8 mouse cellular contexts compared by ENCODE assay signal in the genomic region with DNA sequence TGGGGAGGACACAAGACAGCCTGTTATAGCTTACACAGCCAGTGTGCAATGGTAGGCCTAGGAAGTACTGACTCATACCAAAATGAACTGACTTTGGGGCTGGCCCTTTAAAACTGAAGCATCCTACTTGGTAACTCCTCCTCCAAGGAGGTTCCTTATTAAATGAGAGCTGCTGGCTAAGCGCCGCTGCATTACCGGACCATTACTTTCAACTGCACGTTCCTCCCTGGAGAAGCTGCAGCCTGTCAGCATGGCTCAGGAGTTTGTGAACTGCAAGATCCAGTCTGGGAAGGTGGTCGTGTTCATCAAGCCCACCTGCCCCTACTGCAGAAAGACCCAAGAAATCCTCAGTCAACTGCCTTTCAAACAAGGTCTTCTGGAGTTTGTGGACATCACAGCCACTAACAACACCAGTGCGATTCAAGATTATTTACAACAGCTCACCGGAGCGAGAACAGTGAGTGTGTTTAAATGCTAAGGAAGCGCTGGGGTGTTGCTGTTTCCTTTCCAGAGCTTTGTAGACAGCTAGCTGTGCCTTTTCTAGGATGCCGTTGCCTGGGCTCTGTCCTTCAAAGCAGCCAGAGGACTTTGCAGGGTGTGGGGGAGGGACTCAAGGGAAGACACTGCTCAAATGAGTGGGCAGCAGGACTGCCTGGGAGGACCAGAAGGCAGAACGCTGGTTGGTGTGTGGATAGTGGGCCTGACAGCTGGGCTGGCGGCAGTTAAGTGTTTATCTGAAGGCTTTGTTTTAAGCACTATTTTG. TPM values are rescaled to one million over a fixed set of nuclear protein-coding genes. Genes with fewer than 3 reads are reported as not detected.
DNase-seq lines count a peak whose midpoint lies in the region; ATAC-seq and TF ChIP-seq lines count a peak whose summit lies in the region.

Gene Glrx (plus strand): TSS at position 150 of the 763 bp plus-strand sequence.

- H3K27me3 ChIP-seq in erythroblast, embryonic 14.5 days (ENCODE audit: control insufficient read depth), result no peaks in the 10 kb centered on the region
- no peaks in the 10 kb centered on the region for H3K27me3 ChIP-seq in heart, embryonic 11.5 days (ENCODE audit: control insufficient read depth, insufficient read depth, low read length)
- H3K27me3 ChIP-seq in kidney, embryonic 15.5 days, result no peaks in the 10 kb centered on the region
- no peaks in the 10 kb centered on the region for H3K27me3 ChIP-seq in limb, embryonic 15.5 days
- H3K27me3 ChIP-seq in midbrain, postnatal 0 days (ENCODE audit: insufficient read depth, low read length), result no peaks in the 10 kb centered on the region

- TF ChIP-seq CTCF in brain, embryonic 14.5 days (IDR thresholded peaks at IDR 0.05; ENCODE audit: borderline replicate concordance, extremely low read depth, insufficient read depth, insufficient read length), result no peak
- TF ChIP-seq CTCF in midbrain, postnatal 0 days (IDR thresholded peaks at IDR 0.05), result no peak

- H3K27ac ChIP-seq in heart, embryonic 11.5 days (ENCODE audit: low read depth, low read length), result peak within 1 kb of the TSS; percentile 86
- peak within 1 kb of the TSS; percentile 92 for H3K27ac ChIP-seq in kidney, embryonic 15.5 days
- peak within 1 kb of the TSS; percentile 71 for H3K27ac ChIP-seq in limb, embryonic 15.5 days
- peak within 1 kb of the TSS; percentile 69 for H3K27ac ChIP-seq in midbrain, postnatal 0 days (ENCODE audit: low read depth, low read length)

- peak within 1 kb of the TSS; percentile 53 for H3K4me2 ChIP-seq in heart, embryonic 11.5 days
- peak within 1 kb of the TSS; percentile 80 for H3K4me2 ChIP-seq in kidney, embryonic 15.5 days
- peak within 1 kb of the TSS; percentile 74 for H3K4me2 ChIP-seq in limb, embryonic 15.5 days
- peak within 1 kb of the TSS; percentile 72 for H3K4me2 ChIP-seq in midbrain, postnatal 0 days (ENCODE audit: low read depth, low read length, poor library complexity, severe bottlenecking)

- peaks cover 74% of the 10 kb centered on the region for H3K4me1 ChIP-seq in erythroblast, embryonic 14.5 days (ENCODE audit: control insufficient read depth)
- peaks cover 14% of the 10 kb centered on the region for H3K4me1 ChIP-seq in heart, embryonic 11.5 days (ENCODE audit: control insufficient read depth, insufficient read depth, low read length)
- H3K4me1 ChIP-seq in kidney, embryonic 15.5 days, result peaks cover 26% of the 10 kb centered on the region
- peaks cover 13% of the 10 kb centered on the region for H3K4me1 ChIP-seq in limb, embryonic 15.5 days
- H3K4me1 ChIP-seq in midbrain, postnatal 0 days (ENCODE audit: insufficient read depth, low read length), result peaks cover 14% of the 10 kb centered on the region

- peak within 1 kb of the TSS; percentile 79 for H3K9ac ChIP-seq in heart, embryonic 11.5 days (ENCODE audit: low read depth, low read length)
- H3K9ac ChIP-seq in kidney, embryonic 15.5 days, result peak within 1 kb of the TSS; percentile 39
- peak within 1 kb of the TSS; percentile 39; the same call in 1 of the 2 replicates for H3K9ac ChIP-seq in limb, embryonic 15.5 days
- H3K9ac ChIP-seq in midbrain, postnatal 0 days (replicated peaks; ENCODE audit: low read length, poor library complexity, severe bottlenecking), result peak within 1 kb of the TSS; percentile 71

- ATAC-seq in heart, embryonic 11.5 days (replicated peaks; ENCODE audit: insufficient number of reproducible peaks, low FRiP score, low TSS enrichment), result peak; percentile 83
- peak; percentile 94 for ATAC-seq in kidney, embryonic 15.5 days (replicated peaks; ENCODE audit: low FRiP score)
- ATAC-seq in limb, embryonic 15.5 days (ENCODE audit: insufficient number of reproducible peaks, low FRiP score, low TSS enrichment, low read depth), result peak; percentile 81
- peak; percentile 90 for ATAC-seq in midbrain, postnatal 0 days (ENCODE audit: low FRiP score)

- peak within 1 kb of the TSS; percentile 81 for H3K4me3 ChIP-seq in erythroblast, embryonic 14.5 days (replicated peaks)
- H3K4me3 ChIP-seq in heart, embryonic 11.5 days (ENCODE audit: low read depth, low read length), result peak within 1 kb of the TSS; percentile 61
- H3K4me3 ChIP-seq in kidney, embryonic 15.5 days (replicated peaks), result peak within 1 kb of the TSS; percentile 60
- H3K4me3 ChIP-seq in limb, embryonic 15.5 days, result peak within 1 kb of the TSS; percentile 55
- H3K4me3 ChIP-seq in midbrain, postnatal 0 days (ENCODE audit: low read depth, low read length), result peak within 1 kb of the TSS; percentile 55

- 2% methylated on average over 12 of the region's 12 CpGs for WGBS in heart, embryonic 11.5 days (ENCODE audit: insufficient replicate concordance)
- WGBS in kidney, embryonic 15.5 days, result 0% methylated on average over 12 of the region's 12 CpGs
- under 1% methylated on average over 12 of the region's 12 CpGs for WGBS in limb, embryonic 15.5 days
- WGBS in midbrain, postnatal 0 days, result under 1% methylated on average over 12 of the region's 12 CpGs

- peak; percentile 50 to 52 for DNase-seq in B cell, adult 2 months
- DNase-seq in brain, embryonic 14.5 days (ENCODE audit: low read depth), result peak; percentile 92
- peak; percentile 90 for DNase-seq in midbrain, postnatal 0 days (ENCODE audit: low spot score)
- peak; percentile 16 to 44 for DNase-seq in spleen, postnatal 14 days (ENCODE audit: low spot score in 2 of 2)

- TF ChIP-seq POLR2A in brain, embryonic 14.5 days (IDR thresholded peaks at IDR 0.05; ENCODE audit: borderline replicate concordance, extremely low read depth, insufficient read depth, insufficient read length, poor library complexity, severe bottlenecking), result 0 out of 2 replicates have a peak, but pooled peaks have one; percentile 26

- peaks cover 31% of the 10 kb centered on the region for H3K36me3 ChIP-seq in erythroblast, embryonic 14.5 days (ENCODE audit: control insufficient read depth)
- H3K36me3 ChIP-seq in heart, embryonic 11.5 days (ENCODE audit: control insufficient read depth, insufficient read depth, low read length), result no peaks in the 10 kb centered on the region
- H3K36me3 ChIP-seq in kidney, embryonic 15.5 days, result no peaks in the 10 kb centered on the region
- no peaks in the 10 kb centered on the region for H3K36me3 ChIP-seq in limb, embryonic 15.5 days
- no peaks in the 10 kb centered on the region for H3K36me3 ChIP-seq in midbrain, postnatal 0 days (ENCODE audit: insufficient read depth, low read length)

- H3K9me3 ChIP-seq in erythroblast, embryonic 14.5 days (ENCODE audit: control insufficient read depth, low read length), result no peaks in the 10 kb centered on the region
- no peaks in the 10 kb centered on the region for H3K9me3 ChIP-seq in heart, embryonic 11.5 days (replicated peaks; ENCODE audit: control insufficient read depth, low read length)
- no peaks in the 10 kb centered on the region for H3K9me3 ChIP-seq in kidney, embryonic 15.5 days (replicated peaks)
- H3K9me3 ChIP-seq in limb, embryonic 15.5 days, result no peaks in the 10 kb centered on the region
- H3K9me3 ChIP-seq in midbrain, postnatal 0 days (ENCODE audit: low read length), result no peaks in the 10 kb centered on the region

RNA-seq across cellular contexts. Expression of gene Glrx, which starts in this region (rescaled TPM):
- 29.2 and 36.0 TPM in 2 replicates for polyA plus RNA-seq in brain, embryonic 14.5 days (2012; rRNA removed)
- 1.6 and 1.8 TPM in 2 replicates for polyA plus RNA-seq in erythroblast, embryonic 14.5 days (2012)
- polyA plus RNA-seq in heart, embryonic 11.5 days (2014; fragmentation: Nextera tagmentation; extraction: Ambion mirVana), result 87.9 and 88.8 TPM in 2 replicates
- 38.6 and 43.3 TPM in 2 replicates for polyA plus RNA-seq in kidney, embryonic 15.5 days (2015; fragmentation: Nextera tagmentation; extraction: Ambion mirVana)
- 118 and 120 TPM in 2 replicates for polyA plus RNA-seq in limb, embryonic 15.5 days (2015; fragmentation: Nextera tagmentation; extraction: Ambion mirVana)
- 61.7 and 66.3 TPM in 2 replicates for total RNA-seq in midbrain, postnatal 0 days (2014; rRNA removed)
- polyA plus RNA-seq in midbrain, postnatal 0 days (2015; fragmentation: Nextera tagmentation; extraction: Ambion mirVana), result 69.3 and 71.4 TPM in 2 replicates

Comparison
In these comparisons a context has a peak if more than half of its experiments do, and no peak if none do; other contexts are left out.
1. Peak in every context shown above with its lines: DNase-seq, ATAC-seq, H3K4me3 ChIP-seq and H3K27ac ChIP-seq.
2. RNA of gene Glrx (polyA plus RNA-seq): 118 to 120 TPM in limb, embryonic 15.5 days, 87.9 to 88.8 TPM in heart, embryonic 11.5 days, 69.3 to 71.4 TPM in midbrain, postnatal 0 days, 38.6 to 43.3 TPM in kidney, embryonic 15.5 days and 29.2 to 36.0 TPM in brain, embryonic 14.5 days; 1.6 to 1.8 TPM in erythroblast, embryonic 14.5 days; every median in the first group is over 10 times any median in the second.
3. DNase-seq: peak in every context shown above with its lines; median percentile 92 in brain, embryonic 14.5 days; 90 in midbrain, postnatal 0 days; 51 in B cell, adult 2 months; 30 in spleen, postnatal 14 days.